Mouse (Mus musculus) cerebellum, postnatal 4 days (tissue): ENCODE measurements around the gene Tmem132b.
A peak's percentile ranks its signal among the peaks of the same experiment; 100 is the strongest.

Source experiments
- DNase-seq, 2 experiments: peaks; one replicate each; pipeline ENCODE4 v3.0.0; 2022; ENCODE audit warnings: low spot score in 2 of 2, mixed read lengths in 1 of 2

Tmem132b gene

GRCm38 (mm10) chr5:125772756-125773155 is 241.2 kb downstream of the Tmem132b start:
- no peak for DNase-seq

- DNase-seq: no peak
Observed at GRCm38 (mm10) chr5:125780332-125780731, 248.8 kb downstream of the Tmem132b start.

- DNase-seq: no peak
Observed at GRCm38 (mm10) chr5:125792643-125793042, 261.1 kb downstream of the Tmem132b start.

GRCm38 (mm10) chr5:125794318-125794717 is 262.7 kb downstream of the Tmem132b start:
- DNase-seq: no peak

- DNase-seq: no peak
Observed at GRCm38 (mm10) chr5:125799622-125800021, 268.0 kb downstream of the Tmem132b start.

GRCm38 (mm10) chr5:125800025-125800424 is 268.5 kb downstream of the Tmem132b start:
- DNase-seq: peak in 1 of 2 experiments; percentile 55

- peak in 1 of 2 experiments; percentile 31 for DNase-seq
Observed at GRCm38 (mm10) chr5:125802801-125803200, 271.2 kb downstream of the Tmem132b start.

- no peak for DNase-seq
Observed at GRCm38 (mm10) chr5:125805327-125805726, 273.8 kb downstream of the Tmem132b start.

GRCm38 (mm10) chr5:125807861-125808260 is 276.3 kb downstream of the Tmem132b start:
- DNase-seq: no peak

- no peak for DNase-seq
Observed at GRCm38 (mm10) chr5:125829342-125829741, 297.8 kb downstream of the Tmem132b start.

GRCm38 (mm10) chr5:125835890-125836289 is 304.3 kb downstream of the Tmem132b start:
- no peak for DNase-seq

GRCm38 (mm10) chr5:125836761-125837160 is 305.2 kb downstream of the Tmem132b start:
- no peak for DNase-seq
